Mouse (Mus musculus) mouse embryonic stem cell (cell line): Measurements from ENCODE around the gene Pitpnb.

Experiments used
- in situ Hi-C, 2 experiments: fragments of 300-500 bp; cut with MboI; formaldehyde crosslinking; loops; 1 replicate in 1 of 2; 3 replicates in 1 of 2; pipeline ENCODE4 v1.14.3; 2019 to 2020; ENCODE audit warnings: low sequenced_read_pairs in 2 of 2, low pct_unique_long_range_greater_than_20kb in 1 of 2, mixed read lengths in 1 of 2; ENCODE audit not compliant: unreplicated experiment in 1 of 2

The Pitpnb gene

GRCm38 (mm10) chr5:111416591-111417374, 86.2 kb downstream of the Pitpnb start, which contains the start of gene Mn1:
Mn1 (plus strand) TSS chr5:111417362.
- in situ Hi-C loops: no loop called here

GRCm38 (mm10) chr5:111417378-111418131, 87.0 kb downstream of the Pitpnb start:
- in situ Hi-C loops: no loop called here

GRCm38 (mm10) chr5:111418202-111419120, 87.9 kb downstream of the Pitpnb start:
- in situ Hi-C loops: no loop called here

GRCm38 (mm10) chr5:111419121-111419881, 88.7 kb downstream of the Pitpnb start:
- in situ Hi-C loops: no loop called here

- in situ Hi-C loops: no loop called here
Measured at GRCm38 (mm10) chr5:111420011-111420691, 89.6 kb downstream of the Pitpnb start.

- in situ Hi-C loops: no loop called here
Measured at GRCm38 (mm10) chr5:111420896-111421295, 90.3 kb downstream of the Pitpnb start.

GRCm38 (mm10) chr5:111421424-111421823, 90.9 kb downstream of the Pitpnb start:
- in situ Hi-C loops: no loop called here

GRCm38 (mm10) chr5:111422058-111422800, 91.7 kb downstream of the Pitpnb start:
- in situ Hi-C loops: no loop called here

- in situ Hi-C loops: no loop called here
Measured at GRCm38 (mm10) chr5:111423011-111423410, 92.4 kb downstream of the Pitpnb start.

- in situ Hi-C loops: no loop called here
Measured at GRCm38 (mm10) chr5:111423616-111424015, 93.1 kb downstream of the Pitpnb start.

GRCm38 (mm10) chr5:111425813-111426212, 95.2 kb downstream of the Pitpnb start:
- in situ Hi-C loops: no loop called here

- in situ Hi-C loops: no loop called here
Measured at GRCm38 (mm10) chr5:111426249-111426648, 95.7 kb downstream of the Pitpnb start.

GRCm38 (mm10) chr5:111428882-111429281, 98.3 kb downstream of the Pitpnb start:
- in situ Hi-C loops: no loop called here

GRCm38 (mm10) chr5:111429726-111430125, 99.2 kb downstream of the Pitpnb start:
- in situ Hi-C loops: no loop called here

- in situ Hi-C loops: no loop called here
Measured at GRCm38 (mm10) chr5:111431007-111431730, 100.6 kb downstream of the Pitpnb start.

- in situ Hi-C loops: no loop called here
Measured at GRCm38 (mm10) chr5:111432842-111433241, 102.3 kb downstream of the Pitpnb start.
